ENCODE assay signal across 9 mouse cellular contexts in the genomic region with DNA sequence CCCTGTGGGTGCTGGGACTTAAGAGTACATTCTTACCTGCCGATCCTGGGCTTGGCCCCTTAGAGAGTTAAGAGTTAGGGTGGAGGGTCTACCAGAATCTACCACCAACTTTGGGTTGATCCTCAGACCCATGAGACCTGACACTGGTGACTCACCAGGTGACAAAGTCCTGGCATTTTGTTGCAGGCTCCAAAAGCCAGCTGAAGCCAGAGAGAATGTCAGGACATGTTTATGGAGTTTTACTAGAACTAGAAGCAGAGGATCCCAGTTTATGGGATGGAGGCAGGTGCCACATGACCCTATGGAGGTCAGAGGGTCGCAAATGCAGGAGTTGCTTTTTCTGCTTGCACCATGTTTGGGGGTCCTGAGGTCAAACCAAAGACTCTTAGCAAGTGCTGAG. TPM values are rescaled to one million over a fixed set of nuclear protein-coding genes. Genes with fewer than 3 reads are reported as not detected.
DNase-seq lines count a peak whose midpoint lies in the region; ATAC-seq lines count a peak whose summit lies in the region.
"Had no signal": no experiment of that assay in that cellular context is flagged by ENCODE, and none has a peak within 500 bp of the region (broad histone marks: within the 10 kb centered on the region; RNA-seq: fewer than 3 reads in every experiment).

No protein-coding gene starts in this region.

- H3K4me3 ChIP-seq in kidney, embryonic 14.5 days (ENCODE audit: low read length), result peak overlapping the region; percentile 85; the same call in 1 of the 2 replicates
- H3K4me3 ChIP-seq in embryonic facial prominence, embryonic 15.5 days (replicated peaks), result peak overlapping the region; percentile 90
- H3K4me3 ChIP-seq in hindbrain, embryonic 15.5 days, result peak overlapping the region; percentile 90; the same call in 1 of the 2 replicates
- H3K4me3 ChIP-seq in midbrain, embryonic 14.5 days (replicated peaks; ENCODE audit: low read depth, low read length), result no peak overlapping the region

- H3K4me1 ChIP-seq in kidney, embryonic 14.5 days (ENCODE audit: control insufficient read depth, insufficient read depth, low read length), result peaks cover 8% of the 10 kb centered on the region
- H3K4me1 ChIP-seq in embryonic facial prominence, embryonic 15.5 days, result peaks cover 17% of the 10 kb centered on the region
- peaks cover 26% of the 10 kb centered on the region for H3K4me1 ChIP-seq in hindbrain, embryonic 15.5 days (replicated peaks)
- H3K4me1 ChIP-seq in midbrain, embryonic 14.5 days (ENCODE audit: control insufficient read depth, insufficient read depth, low read length), result peaks cover 12% of the 10 kb centered on the region; the same call in 1 of the 2 replicates

- 75% methylated on average over 2 of the region's 2 CpGs for WGBS in kidney, embryonic 14.5 days
- WGBS in embryonic facial prominence, embryonic 15.5 days, result 69% methylated on average over 2 of the region's 2 CpGs
- 77% methylated on average over 2 of the region's 2 CpGs for WGBS in hindbrain, embryonic 15.5 days
- 81% methylated on average over 2 of the region's 2 CpGs for WGBS in midbrain, embryonic 14.5 days

- H3K36me3 ChIP-seq in kidney, embryonic 14.5 days (ENCODE audit: control insufficient read depth, insufficient read depth, low read length), result peaks cover 63% of the 10 kb centered on the region
- peaks cover 72% of the 10 kb centered on the region for H3K36me3 ChIP-seq in embryonic facial prominence, embryonic 15.5 days
- peaks cover 45% of the 10 kb centered on the region for H3K36me3 ChIP-seq in hindbrain, embryonic 15.5 days
- H3K36me3 ChIP-seq in midbrain, embryonic 14.5 days (ENCODE audit: control insufficient read depth, insufficient read depth, low read length), result peaks cover 61% of the 10 kb centered on the region

- no peak overlapping the region for H3K27ac ChIP-seq in kidney, embryonic 14.5 days (ENCODE audit: low read depth, low read length)
- no peak overlapping the region for H3K27ac ChIP-seq in embryonic facial prominence, embryonic 15.5 days (replicated peaks)
- peak overlapping the region; percentile 85; the same call in 1 of the 2 replicates for H3K27ac ChIP-seq in hindbrain, embryonic 15.5 days (replicated peaks)
- H3K27ac ChIP-seq in midbrain, embryonic 14.5 days (replicated peaks; ENCODE audit: low read depth, low read length), result no peak overlapping the region

- DNase-seq in kidney, adult 9 months, result no peak
- no peak for DNase-seq in midbrain, embryonic 14.5 days
- no peak for DNase-seq in frontal cortex, postnatal 36 days (ENCODE audit: low spot score in 2 of 2)
- no peak for DNase-seq in cerebellum, adult 9-10 months
- no peak for DNase-seq in c-Kit-positive CD71-positive TER-119-positive erythroid progenitor cells, embryonic 14.5 days (ENCODE audit: low spot score)

- no peak for ATAC-seq in kidney, embryonic 14.5 days (ENCODE audit: low FRiP score, low TSS enrichment)
- no peak for ATAC-seq in embryonic facial prominence, embryonic 15.5 days (ENCODE audit: insufficient number of reproducible peaks, low FRiP score, low TSS enrichment, low read depth)
- ATAC-seq in hindbrain, embryonic 15.5 days (ENCODE audit: low FRiP score, low read depth), result no peak
- ATAC-seq in midbrain, embryonic 14.5 days (ENCODE audit: low FRiP score, low TSS enrichment), result no peak

- no peak overlapping the region for H3K9ac ChIP-seq in kidney, embryonic 14.5 days (ENCODE audit: low read depth, low read length)
- H3K9ac ChIP-seq in embryonic facial prominence, embryonic 15.5 days, result no peak overlapping the region
- H3K9ac ChIP-seq in hindbrain, embryonic 15.5 days, result no peak overlapping the region
- H3K9ac ChIP-seq in midbrain, embryonic 14.5 days (replicated peaks; ENCODE audit: low read length), result no peak overlapping the region

- H3K9me3 ChIP-seq in kidney, embryonic 14.5 days (ENCODE audit: control insufficient read depth, low read length), result no peaks in the 10 kb centered on the region
- H3K9me3 ChIP-seq in embryonic facial prominence, embryonic 15.5 days (replicated peaks), result no peaks in the 10 kb centered on the region
- no peaks in the 10 kb centered on the region for H3K9me3 ChIP-seq in hindbrain, embryonic 15.5 days
- H3K9me3 ChIP-seq in midbrain, embryonic 14.5 days (ENCODE audit: control insufficient read depth, low read length), result no peaks in the 10 kb centered on the region

- no peak overlapping the region for H3K4me2 ChIP-seq in kidney, embryonic 14.5 days (replicated peaks; ENCODE audit: low read depth, low read length)
- peak overlapping the region; percentile 74; the same call in 1 of the 2 replicates for H3K4me2 ChIP-seq in embryonic facial prominence, embryonic 15.5 days (replicated peaks)
- H3K4me2 ChIP-seq in hindbrain, embryonic 15.5 days, result peak overlapping the region; percentile 78; the same call in 1 of the 2 replicates
- H3K4me2 ChIP-seq in midbrain, embryonic 14.5 days (ENCODE audit: low read length), result peak overlapping the region; percentile 72

- no peaks in the 10 kb centered on the region for H3K27me3 ChIP-seq in kidney, embryonic 14.5 days (ENCODE audit: control insufficient read depth, insufficient read depth, low read length)
- no peaks in the 10 kb centered on the region for H3K27me3 ChIP-seq in embryonic facial prominence, embryonic 15.5 days
- H3K27me3 ChIP-seq in hindbrain, embryonic 15.5 days, result no peaks in the 10 kb centered on the region
- H3K27me3 ChIP-seq in midbrain, embryonic 14.5 days (ENCODE audit: control insufficient read depth, insufficient read depth, low read length), result no peaks in the 10 kb centered on the region

RNA-seq across cellular contexts. Expression of a gene that starts 0.6 kb away (rescaled TPM):
- 54.8 and 55.8 TPM in 2 replicates for polyA plus RNA-seq in kidney, embryonic 14.5 days (2014; fragmentation: Nextera tagmentation; extraction: Ambion mirVana)
- 34.9 and 42.3 TPM in 2 replicates for polyA plus RNA-seq in embryonic facial prominence, embryonic 15.5 days (2015; fragmentation: Nextera tagmentation; extraction: Ambion mirVana)
- polyA plus RNA-seq in hindbrain, embryonic 15.5 days (2015; fragmentation: Nextera tagmentation; extraction: Ambion mirVana), result 54.7 and 55.8 TPM in 2 replicates
- polyA plus RNA-seq in midbrain, embryonic 14.5 days (2014; fragmentation: Nextera tagmentation; extraction: Ambion mirVana), result 45.7 and 55.8 TPM in 2 replicates

RNA-seq across cellular contexts. Expression of a gene that starts 3.3 kb away (rescaled TPM):
- 1.4 TPM in 1 of 2 replicates, not detected in the other for polyA plus RNA-seq in kidney, embryonic 14.5 days (2014; fragmentation: Nextera tagmentation; extraction: Ambion mirVana)
- not detected in 2 replicates for polyA plus RNA-seq in embryonic facial prominence, embryonic 15.5 days (2015; fragmentation: Nextera tagmentation; extraction: Ambion mirVana)
- polyA plus RNA-seq in hindbrain, embryonic 15.5 days (2015; fragmentation: Nextera tagmentation; extraction: Ambion mirVana), result 0.51 and 0.61 TPM in 2 replicates
- not detected in 2 replicates for polyA plus RNA-seq in midbrain, embryonic 14.5 days (2014; fragmentation: Nextera tagmentation; extraction: Ambion mirVana)
- polyA plus RNA-seq: testis, adult 2 months had no signal

RNA-seq across cellular contexts. Expression of a gene that starts 6.4 kb away (rescaled TPM):
- 173 and 206 TPM in 2 replicates for polyA plus RNA-seq in kidney, embryonic 14.5 days (2014; fragmentation: Nextera tagmentation; extraction: Ambion mirVana)
- 136 and 139 TPM in 2 replicates for polyA plus RNA-seq in embryonic facial prominence, embryonic 15.5 days (2015; fragmentation: Nextera tagmentation; extraction: Ambion mirVana)
- 166 and 168 TPM in 2 replicates for polyA plus RNA-seq in hindbrain, embryonic 15.5 days (2015; fragmentation: Nextera tagmentation; extraction: Ambion mirVana)
- polyA plus RNA-seq in midbrain, embryonic 14.5 days (2014; fragmentation: Nextera tagmentation; extraction: Ambion mirVana), result 172 and 201 TPM in 2 replicates

RNA-seq across cellular contexts. Expression of a gene that starts 14.6 kb away (rescaled TPM):
- polyA plus RNA-seq in kidney, embryonic 14.5 days (2014; fragmentation: Nextera tagmentation; extraction: Ambion mirVana), result not detected in 2 replicates
- 10.2 and 10.4 TPM in 2 replicates for polyA plus RNA-seq in embryonic facial prominence, embryonic 15.5 days (2015; fragmentation: Nextera tagmentation; extraction: Ambion mirVana)
- polyA plus RNA-seq in hindbrain, embryonic 15.5 days (2015; fragmentation: Nextera tagmentation; extraction: Ambion mirVana), result not detected in 2 replicates
- not detected in 2 replicates for polyA plus RNA-seq in midbrain, embryonic 14.5 days (2014; fragmentation: Nextera tagmentation; extraction: Ambion mirVana)
- polyA plus RNA-seq: testis, adult 2 months had no signal

RNA-seq across cellular contexts. Expression of a gene that starts 14.6 kb away (rescaled TPM):
- 65.1 and 65.6 TPM in 2 replicates for polyA plus RNA-seq in kidney, embryonic 14.5 days (2014; fragmentation: Nextera tagmentation; extraction: Ambion mirVana)
- polyA plus RNA-seq in embryonic facial prominence, embryonic 15.5 days (2015; fragmentation: Nextera tagmentation; extraction: Ambion mirVana), result 64.3 and 68.2 TPM in 2 replicates
- polyA plus RNA-seq in hindbrain, embryonic 15.5 days (2015; fragmentation: Nextera tagmentation; extraction: Ambion mirVana), result 67.3 and 67.5 TPM in 2 replicates
- 61.3 and 63.7 TPM in 2 replicates for polyA plus RNA-seq in midbrain, embryonic 14.5 days (2014; fragmentation: Nextera tagmentation; extraction: Ambion mirVana)
